29 mouse cellular contexts compared by ENCODE assay signal in genomic region chr7:133328717-133329116, GRCm38 (mm10).
DNase-seq lines count a peak whose midpoint lies in the region; TF ChIP-seq lines count a peak whose summit lies in the region.
"Had no signal": no experiment of that assay in that cellular context is flagged by ENCODE, and none has a peak within 500 bp of the region (broad histone marks: within the 10 kb centered on the region; RNA-seq: fewer than 3 reads in every experiment).

No protein-coding gene starts in this region.

- H3K27ac ChIP-seq in heart, embryonic 10.5 days = no peak overlapping the region
- no peak overlapping the region for H3K27ac ChIP-seq in CH12.LX (ENCODE audit: insufficient read depth, low read depth)
- H3K27ac ChIP-seq in left cerebral cortex, adult 2 months = no peak overlapping the region
- H3K27ac ChIP-seq: embryonic facial prominence, embryonic 12.5 days; forebrain, embryonic 10.5 days; forebrain, embryonic 15.5 days; hindbrain, embryonic 14.5 days; limb, embryonic 10.5 days; limb, embryonic 15.5 days; liver, embryonic 15.5 days; lung, embryonic 15.5 days; midbrain, embryonic 12.5 days; neural tube, embryonic 12.5 days had no signal

- DNase-seq in heart, embryonic 10.5 days (ENCODE audit: low spot score) = peak; percentile 66
- no peak for DNase-seq in heart, postnatal 25 days (ENCODE audit: low spot score)
- DNase-seq in CH12.LX (ENCODE audit: extremely low read depth) (peak; percentile 13), R1 (ENCODE audit: low read depth, low spot score) (peak; percentile 21)
- peak; percentile 6 for DNase-seq in skeletal muscle tissue, adult 2 months (ENCODE audit: low read depth, low spot score)
- DNase-seq in right cerebral cortex, adult 18-20 months = no peak
- no peak for DNase-seq in left cerebral cortex, adult 2 months (ENCODE audit: extremely low spot score in 1 of 2, low spot score in 2 of 2)
- DNase-seq: adrenal gland, postnatal 14 days; B cell, adult 2 months; cerebellum, adult 11-12 months; cerebellum, adult 9-11 months; embryo, embryonic 11 days; gastrocnemius, postnatal 14 days; kidney, adult 9 months; kidney, postnatal 14 days; thymus, postnatal 4 days had no signal

- H3K4me1 ChIP-seq in heart, embryonic 10.5 days = no peaks in the 10 kb centered on the region
- H3K4me1 ChIP-seq in CH12.LX (ENCODE audit: control insufficient read depth in 1 of 2, insufficient read depth in 2 of 2) = no peaks in the 10 kb centered on the region
- H3K4me1 ChIP-seq: embryonic facial prominence, embryonic 12.5 days; forebrain, embryonic 10.5 days; forebrain, embryonic 15.5 days; limb, embryonic 10.5 days; limb, embryonic 15.5 days; liver, embryonic 15.5 days; lung, embryonic 15.5 days; midbrain, embryonic 12.5 days; neural tube, embryonic 12.5 days had no signal

- no peaks in the 10 kb centered on the region for H3K36me3 ChIP-seq in heart, embryonic 10.5 days
- no peaks in the 10 kb centered on the region for H3K36me3 ChIP-seq in CH12.LX (replicated peaks in 1 of 2; ENCODE audit: control insufficient read depth in 1 of 2, insufficient read depth in 1 of 2, low read length in 1 of 2)
- H3K36me3 ChIP-seq: embryonic facial prominence, embryonic 12.5 days; forebrain, embryonic 10.5 days; forebrain, embryonic 15.5 days; limb, embryonic 10.5 days; limb, embryonic 15.5 days; liver, embryonic 15.5 days; lung, embryonic 15.5 days; midbrain, embryonic 12.5 days; neural tube, embryonic 12.5 days had no signal

- no peak overlapping the region for H3K4me2 ChIP-seq in CH12.LX (ENCODE audit: insufficient read depth, low read depth, poor library complexity, severe bottlenecking)
- H3K4me2 ChIP-seq: embryonic facial prominence, embryonic 12.5 days; forebrain, embryonic 15.5 days; heart, embryonic 11.5 days; hindbrain, embryonic 14.5 days; limb, embryonic 15.5 days; liver, embryonic 15.5 days; lung, embryonic 15.5 days; midbrain, embryonic 12.5 days; neural tube, embryonic 12.5 days had no signal

- H3K9ac ChIP-seq in CH12.LX (ENCODE audit: insufficient read depth, low read depth) = no peak overlapping the region
- H3K9ac ChIP-seq: embryonic facial prominence, embryonic 12.5 days; forebrain, embryonic 15.5 days; hindbrain, embryonic 14.5 days; limb, embryonic 15.5 days; liver, embryonic 15.5 days; lung, embryonic 15.5 days; midbrain, embryonic 12.5 days; neural tube, embryonic 12.5 days had no signal

- no peak for TF ChIP-seq POLR2A in CH12.LX (IDR thresholded peaks at IDR 0.05; ENCODE audit: low read depth, low read length)

- in situ Hi-C loops in CH12.LX (cut with MboI; ENCODE audit: low pct_ligation_motif_present, low pct_unique_long_range_greater_than_20kb, low sequenced_read_pairs) = no loop called here

- TF ChIP-seq CTCF in CH12.LX (conservative IDR thresholded peaks at IDR 0.05 in 1 of 2, IDR thresholded peaks at IDR 0.05 in 1 of 2; ENCODE audit: low read depth in 2 of 2, low read length in 2 of 2) = no peak
- no peak for TF ChIP-seq CTCF in left cerebral cortex, adult 2 months (IDR thresholded peaks at IDR 0.05)

- H3K4me3 ChIP-seq in heart, embryonic 10.5 days = no peak overlapping the region
- no peak overlapping the region for H3K4me3 ChIP-seq in CH12.LX (replicated peaks in 1 of 3; ENCODE audit: low read depth in 2 of 3, low read length in 2 of 3, poor library complexity in 1 of 3)
- H3K4me3 ChIP-seq in left cerebral cortex, adult 2 months = no peak overlapping the region
- H3K4me3 ChIP-seq: embryonic facial prominence, embryonic 12.5 days; forebrain, embryonic 10.5 days; forebrain, embryonic 15.5 days; limb, embryonic 10.5 days; limb, embryonic 15.5 days; liver, embryonic 15.5 days; lung, embryonic 15.5 days; megakaryocyte, embryonic 14.5 days; midbrain, embryonic 12.5 days; myocyte; neural tube, embryonic 12.5 days had no signal

- intact Hi-C loops in heart, postnatal 25 days (cut with DNase I) = no loop called here
- intact Hi-C loops in left cerebral cortex, adult 2 months (cut with DNase I) = no loop called here

- TF ChIP-seq EP300 in CH12.LX (IDR thresholded peaks at IDR 0.05; ENCODE audit: low read length) = no peak

- no peaks in the 10 kb centered on the region for H3K9me3 ChIP-seq in heart, embryonic 10.5 days
- H3K9me3 ChIP-seq in CH12.LX (replicated peaks; ENCODE audit: low read length) = peaks cover 8% of the 10 kb centered on the region
- H3K9me3 ChIP-seq: embryonic facial prominence, embryonic 12.5 days; forebrain, embryonic 10.5 days; forebrain, embryonic 15.5 days; limb, embryonic 10.5 days; limb, embryonic 15.5 days; liver, embryonic 15.5 days; lung, embryonic 15.5 days; midbrain, embryonic 12.5 days; neural tube, embryonic 12.5 days had no signal

- TF ChIP-seq RAD21 in CH12.LX (IDR thresholded peaks at IDR 0.05; ENCODE audit: low read depth, low read length) = no peak

- no peaks in the 10 kb centered on the region for H3K27me3 ChIP-seq in heart, embryonic 10.5 days (ENCODE audit: insufficient read depth, poor library complexity, severe bottlenecking)
- H3K27me3 ChIP-seq in CH12.LX (replicated peaks) = peaks cover 31% of the 10 kb centered on the region
- H3K27me3 ChIP-seq: embryonic facial prominence, embryonic 12.5 days; forebrain, embryonic 15.5 days; limb, embryonic 15.5 days; liver, embryonic 15.5 days; lung, embryonic 15.5 days; megakaryocyte, embryonic 14.5 days; midbrain, embryonic 12.5 days; neural tube, embryonic 12.5 days had no signal

- no peaks in the 10 kb centered on the region for H3K79me2 ChIP-seq in CH12.LX (replicated peaks; ENCODE audit: control insufficient read depth, extremely low read depth, insufficient read depth, poor library complexity, severe bottlenecking)

- WGBS in heart, embryonic 10.5 days = 65% methylated on average over 3 of the region's 3 CpGs

- dilution Hi-C loops in CH12.LX (cut with MboI; ENCODE audit: extremely low pct_ligation_motif_present, extremely low pct_unique_long_range_greater_than_20kb, low sequenced_read_pairs) = no loop called here

TF ChIP-seq in CH12.LX, 34 proteins besides CTCF, POLR2A, EP300 and RAD21:
- TF ChIP-seq TBP (conservative IDR thresholded peaks at IDR 0.05; ENCODE audit: low read depth, low read length) (no peak), MAFK (IDR thresholded peaks at IDR 0.05; ENCODE audit: insufficient replicate concordance, low read length) (peak; percentile 77), IRF4 (IDR thresholded peaks at IDR 0.05; ENCODE audit: low read depth, low read length) (no peak)

Comparison
In these comparisons a context has a peak if more than half of its experiments do, and no peak if none do; other contexts are left out.
1. DNase-seq: peak in heart, embryonic 10.5 days (single experiment), CH12.LX (single experiment), R1 (single experiment) and skeletal muscle tissue, adult 2 months (single experiment); none in heart, postnatal 25 days (single experiment), right cerebral cortex, adult 18-20 months (single experiment) and left cerebral cortex, adult 2 months (0 of 2).